Mouse (Mus musculus): ENCODE measurements at regions not wholly inside any gene's neighbourhood (a gene's known extent, or its start where the extent isn't known, plus 50 kb on each side); places are given as distances from the start of the nearest gene placed in this dataset.

DNA sequence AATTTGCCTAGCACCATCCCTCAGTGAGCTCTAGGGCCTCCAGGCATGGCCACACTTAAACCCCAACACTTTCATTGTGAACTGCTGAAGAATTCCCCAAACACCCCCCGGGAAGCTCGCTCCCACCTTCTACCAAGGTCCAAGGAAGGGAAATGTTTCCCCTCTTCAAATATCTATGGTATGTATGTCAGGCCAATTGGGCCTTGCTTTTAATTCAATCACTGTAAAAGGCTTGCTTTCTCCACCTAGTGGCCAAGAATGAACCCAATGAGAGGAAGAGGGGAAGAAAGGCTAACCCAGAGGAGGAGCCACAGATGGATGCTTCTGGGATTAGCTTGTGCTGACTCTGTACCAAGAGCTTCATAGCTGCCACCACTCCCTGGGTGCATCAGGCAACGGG lies 336.3 kb upstream of the Tgfbr2 start:
- no peak for DNase-seq

DNA sequence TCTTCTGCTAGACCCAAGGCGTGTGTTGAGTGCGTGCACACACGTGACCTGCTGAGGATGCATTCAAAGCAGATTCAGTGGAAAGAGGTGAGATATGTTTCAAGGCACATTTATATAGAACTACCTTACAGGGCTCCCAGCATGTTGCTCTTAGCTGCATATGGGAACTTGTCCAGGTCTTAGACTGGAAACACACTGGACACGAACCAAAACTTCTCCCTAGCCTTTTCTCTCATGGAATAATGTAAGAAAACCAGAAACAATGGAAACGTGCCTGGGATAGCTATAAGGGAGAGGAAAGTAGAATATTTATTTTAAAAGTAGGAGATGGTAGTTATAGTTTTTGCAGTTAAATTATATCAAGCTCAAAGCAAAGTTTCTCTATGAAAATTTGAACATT lies 332.6 kb upstream of the Tgfbr2 start:
- DNase-seq, result no peak

DNA sequence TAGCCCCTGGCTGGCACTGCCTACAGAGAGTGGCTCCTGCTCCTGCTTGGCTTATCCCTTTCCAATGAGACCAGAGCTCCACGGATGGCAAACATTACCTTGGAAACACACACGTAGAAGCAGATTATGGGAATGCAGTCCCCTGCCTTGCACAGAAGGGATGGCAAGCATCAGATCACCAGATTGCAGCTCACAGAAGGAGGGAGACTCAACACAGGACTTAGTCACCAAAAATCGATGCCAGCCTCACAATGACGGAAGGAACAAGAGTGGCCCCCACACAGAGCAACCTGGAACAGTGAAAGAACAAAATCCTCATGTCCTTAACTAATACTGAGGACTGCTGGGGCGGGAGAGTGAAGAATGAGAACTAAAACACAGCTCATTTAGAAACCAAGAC lies 327.7 kb upstream of the Tgfbr2 start:
- peak; percentile 58 to 64 for DNase-seq

DNA sequence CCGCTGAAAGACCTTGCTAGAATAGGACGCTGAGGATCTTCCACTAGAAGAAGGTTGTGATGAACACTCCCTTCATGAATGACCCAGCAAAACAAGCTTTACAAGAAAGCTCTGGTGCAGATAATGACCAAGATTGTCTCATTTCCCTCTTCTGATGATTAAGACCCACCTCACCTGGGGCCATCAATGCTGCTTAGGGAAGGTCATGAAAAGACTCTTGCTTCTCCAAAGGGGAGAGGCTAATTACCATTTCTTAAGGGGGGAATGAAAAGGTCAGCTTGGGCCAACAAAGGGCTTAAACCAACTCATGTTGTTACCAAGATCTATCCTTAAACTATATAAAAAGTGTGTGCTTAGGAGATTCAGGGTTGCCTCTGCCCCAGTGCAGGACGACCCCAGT lies 325.8 kb upstream of the Tgfbr2 start:
- no peak for DNase-seq

DNA sequence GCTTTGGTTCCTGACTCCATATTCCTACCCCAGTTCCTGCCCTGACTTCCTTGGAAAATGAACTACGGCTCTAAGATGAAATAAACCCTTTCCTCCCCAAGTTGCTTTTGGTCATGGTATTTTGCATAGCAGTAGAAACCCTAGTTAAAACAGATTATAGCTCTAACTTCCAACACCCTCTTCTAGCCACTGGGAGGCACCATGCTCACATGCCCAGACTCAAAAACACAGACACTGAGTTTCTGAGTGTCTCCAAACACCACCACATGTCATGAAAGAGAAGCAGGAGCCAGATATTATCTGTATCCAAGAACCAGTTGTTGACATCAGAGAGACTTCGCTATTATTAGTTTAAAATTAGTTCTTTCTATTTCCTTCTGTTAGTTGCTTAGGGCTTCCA lies 316.1 kb upstream of the Tgfbr2 start:
- no peak for DNase-seq

DNA sequence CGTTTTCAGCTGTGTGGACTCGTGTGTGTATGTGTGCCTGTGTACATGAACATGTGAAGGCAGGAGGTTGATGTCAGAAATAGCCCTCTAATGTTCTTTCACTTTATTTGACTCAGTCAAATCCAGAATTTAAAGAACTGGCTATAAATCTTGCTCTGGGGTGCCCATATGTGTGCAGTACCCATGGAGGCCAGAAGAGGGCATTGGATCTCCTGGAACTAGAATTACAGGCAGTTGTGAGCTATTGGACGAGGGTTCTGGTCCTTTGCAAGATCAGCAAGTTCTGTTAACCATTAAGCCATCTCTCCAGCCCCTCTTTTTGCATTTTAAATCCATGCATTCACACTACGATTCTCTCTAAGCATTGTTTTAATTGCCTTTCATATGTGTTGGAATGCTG lies 314.6 kb upstream of the Tgfbr2 start:
- peak; percentile 46 to 50 for DNase-seq

DNA sequence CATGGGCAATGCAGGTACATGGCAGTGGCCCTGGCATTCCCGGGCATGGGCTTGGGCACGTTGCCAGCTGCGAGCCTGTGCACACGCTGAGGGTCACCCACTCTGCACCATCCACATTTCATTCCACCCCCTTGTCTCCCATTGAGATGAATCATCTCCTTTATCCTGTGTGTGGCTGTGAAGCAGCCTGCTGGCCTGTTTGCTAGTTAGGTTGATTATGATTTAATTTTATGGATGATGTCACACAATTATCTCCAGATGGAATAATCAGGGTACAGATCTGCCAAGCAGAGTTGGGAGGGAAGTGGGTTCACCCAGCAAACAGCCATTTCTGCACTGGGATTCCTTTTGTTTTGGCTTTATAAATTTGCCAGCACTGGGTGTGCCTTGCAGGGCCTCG lies 314.1 kb upstream of the Tgfbr2 start:
- DNase-seq, result peak in 1 of 2 experiments; percentile 28

DNA sequence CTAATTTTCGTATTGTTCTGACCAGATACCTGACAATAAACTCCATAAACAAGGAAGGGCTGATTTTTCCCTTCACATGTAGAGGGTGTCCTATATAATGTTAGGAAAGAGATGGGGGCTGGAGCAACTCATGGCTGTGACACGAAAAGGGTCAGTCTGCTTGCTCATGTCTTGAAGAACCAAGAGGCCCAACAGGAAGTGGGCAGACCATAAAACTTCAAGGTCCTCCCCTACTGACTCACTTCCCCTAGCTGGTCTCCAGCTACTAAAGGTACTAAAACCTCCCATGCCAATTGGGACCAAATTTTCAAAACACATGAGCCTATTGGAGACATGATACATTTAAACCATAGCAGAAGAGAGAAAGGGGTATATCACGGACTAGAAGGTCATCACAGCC lies 302.1 kb upstream of the Tgfbr2 start:
- DNase-seq, result no peak

DNA sequence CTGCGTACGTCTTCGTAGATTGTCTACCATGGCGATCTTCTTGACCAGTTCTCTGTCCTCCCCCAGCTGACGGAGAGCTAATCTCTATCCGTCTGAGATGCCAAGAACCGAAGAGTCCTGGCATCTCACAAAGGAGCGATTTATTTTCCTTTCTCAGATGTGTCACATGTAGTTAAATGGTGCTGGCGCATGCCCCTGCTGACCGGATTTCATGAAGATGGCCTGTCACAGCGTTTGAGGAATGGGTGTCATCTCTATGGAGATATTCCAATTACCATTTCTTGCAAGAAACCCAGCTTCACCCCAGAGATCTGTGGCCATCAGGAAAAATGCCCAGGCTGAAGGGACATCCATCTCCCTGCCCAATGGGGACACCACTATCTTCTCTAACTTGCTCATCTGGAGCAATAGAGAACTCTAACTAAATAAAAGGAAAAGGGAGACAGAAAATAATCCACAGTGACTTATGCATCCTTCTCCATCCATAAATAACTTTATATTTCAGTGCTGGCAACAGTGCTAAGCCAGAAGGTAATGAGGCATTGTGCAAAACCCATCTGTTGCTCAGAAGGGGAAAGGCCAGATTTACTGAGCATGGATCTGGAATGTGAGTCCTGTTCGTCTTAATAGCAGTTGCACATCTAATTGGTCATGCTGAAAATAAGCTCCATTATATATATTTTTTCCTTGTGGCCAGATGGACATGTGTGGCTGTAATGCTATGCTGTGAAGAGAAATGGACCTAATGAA lies 300.2 kb upstream of the Tgfbr2 start:
- peak in 1 of 2 experiments; percentile 15 for DNase-seq

DNA sequence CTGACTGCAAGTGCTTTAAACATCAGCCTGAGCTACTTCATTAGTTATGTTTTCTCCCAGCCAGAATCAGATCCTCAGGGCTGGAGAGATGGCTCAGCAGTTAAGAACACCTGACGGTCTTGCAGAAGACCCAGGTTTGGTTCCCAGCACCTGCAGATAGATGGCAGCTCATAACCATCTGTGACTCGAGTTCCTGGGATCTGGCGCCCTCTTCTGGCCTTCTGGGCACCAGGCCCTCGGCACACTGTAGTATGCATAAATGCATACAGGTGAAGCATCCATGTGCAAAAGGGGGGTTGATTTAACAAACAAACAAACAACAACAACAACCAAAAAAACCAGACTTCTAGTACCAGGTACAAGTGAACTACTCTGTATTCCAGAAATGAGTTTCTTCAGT lies 297.7 kb upstream of the Tgfbr2 start:
- DNase-seq, result no peak

DNA sequence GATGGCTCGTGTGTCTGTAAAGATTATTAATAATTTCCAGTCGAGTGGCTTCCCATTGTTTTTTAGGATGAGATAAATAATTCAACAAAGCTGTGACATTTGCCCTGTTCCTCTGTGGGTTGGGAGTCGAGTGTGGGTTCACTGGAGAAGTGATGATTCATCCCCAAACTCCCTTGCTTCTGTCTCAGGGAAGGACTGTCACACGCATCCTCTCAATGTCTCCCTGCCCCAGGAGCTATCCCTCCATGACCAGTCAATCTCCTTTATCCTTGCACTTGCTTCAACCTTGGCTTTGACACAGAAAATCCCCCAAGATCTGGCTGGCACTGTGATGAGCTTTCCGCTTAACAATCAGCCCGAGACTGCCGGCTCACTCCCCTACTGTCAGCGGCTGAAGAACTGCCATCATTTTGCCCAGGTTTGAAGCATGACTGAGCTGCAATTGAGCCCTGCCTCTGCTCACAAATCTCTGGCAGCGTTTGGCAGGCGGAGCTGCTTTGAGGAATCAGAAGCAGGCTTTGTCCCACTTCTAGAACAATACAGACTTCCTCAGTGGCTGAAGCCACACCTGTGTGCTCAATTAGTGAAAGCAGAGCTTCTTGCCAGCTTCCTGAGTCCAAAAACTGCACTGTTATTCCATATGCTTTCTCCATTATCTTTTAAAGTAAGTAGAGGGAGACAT lies 293.6 kb upstream of the Tgfbr2 start:
- DNase-seq, result peak in 1 of 2 experiments; percentile 13

DNA sequence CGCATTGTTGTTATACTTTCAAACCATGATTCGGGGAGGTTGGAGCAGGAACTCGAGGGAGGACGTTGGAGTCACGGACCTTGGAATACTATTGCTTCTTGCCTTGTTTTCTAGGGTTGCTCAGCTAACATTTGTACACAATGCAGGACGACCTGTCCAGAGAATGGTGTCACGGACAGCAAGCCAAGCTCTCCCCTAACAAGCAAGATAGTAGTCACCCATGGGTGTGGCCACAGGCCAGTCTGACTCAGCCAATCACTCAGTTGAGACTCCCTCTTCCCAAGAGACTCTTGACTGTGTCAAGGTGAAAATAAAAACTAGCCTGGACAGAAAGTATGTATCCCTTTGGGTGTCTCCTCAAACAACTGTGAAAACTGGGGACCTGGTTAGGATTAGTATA lies 291.2 kb upstream of the Tgfbr2 start:
- no peak for DNase-seq

DNA sequence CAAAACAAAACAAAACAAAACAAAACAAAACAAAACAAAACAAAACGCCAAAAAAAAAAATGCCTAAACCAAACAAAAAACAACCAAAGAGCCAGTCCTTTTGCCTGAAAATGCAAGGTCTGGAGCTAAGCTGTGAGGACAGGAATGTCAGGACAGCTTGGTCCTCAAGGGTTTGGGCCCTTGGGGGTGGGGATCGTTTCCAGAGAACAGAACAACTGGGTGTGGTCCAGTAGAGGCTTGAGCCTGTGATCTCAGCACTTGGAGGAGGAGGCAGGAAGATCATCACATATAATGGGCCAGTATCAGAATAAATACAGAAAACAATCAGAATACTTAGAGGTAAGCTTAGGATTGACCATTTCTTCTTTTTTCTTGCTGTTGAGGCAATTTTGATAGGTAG lies 289.5 kb upstream of the Tgfbr2 start:
- no peak for DNase-seq

DNA sequence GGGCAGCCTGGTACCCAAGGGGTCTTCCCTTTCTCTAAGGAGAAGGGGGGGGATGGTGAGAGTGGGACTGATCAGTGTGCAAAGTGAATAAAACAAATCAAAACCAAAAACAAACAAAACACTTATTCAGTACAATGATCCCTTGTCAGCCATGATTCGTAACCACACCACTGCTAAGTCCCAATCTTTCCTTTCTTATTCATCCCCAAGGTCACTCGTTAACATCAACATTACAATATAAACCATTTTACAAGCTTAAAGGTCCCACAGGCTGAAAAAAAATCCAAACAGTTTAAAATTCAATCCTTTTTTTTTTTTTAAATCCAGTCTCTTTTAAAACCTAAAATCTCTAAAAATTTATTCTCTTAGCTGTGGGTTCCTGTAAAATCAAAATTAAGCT lies 287.1 kb upstream of the Tgfbr2 start:
- no peak for DNase-seq

DNA sequence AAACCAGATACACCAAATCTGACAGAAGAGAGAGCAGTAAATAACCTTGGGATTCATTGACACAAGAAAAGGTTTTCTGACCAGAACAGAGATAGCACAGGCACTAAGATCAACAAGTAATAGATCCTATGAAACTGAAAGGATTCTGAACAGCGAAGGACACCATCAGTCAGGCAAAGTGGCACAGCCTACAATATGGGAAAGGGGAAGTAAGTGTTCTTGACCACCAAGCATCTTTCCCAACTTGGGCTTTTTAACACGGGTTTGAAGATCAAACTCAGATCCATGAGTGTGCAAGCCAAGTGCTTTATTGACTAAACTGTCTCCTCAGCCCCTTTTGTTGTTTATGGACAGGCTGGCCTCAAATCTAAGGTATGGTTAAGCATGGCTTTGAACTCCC lies 284.9 kb upstream of the Tgfbr2 start:
- no peak for DNase-seq

DNA sequence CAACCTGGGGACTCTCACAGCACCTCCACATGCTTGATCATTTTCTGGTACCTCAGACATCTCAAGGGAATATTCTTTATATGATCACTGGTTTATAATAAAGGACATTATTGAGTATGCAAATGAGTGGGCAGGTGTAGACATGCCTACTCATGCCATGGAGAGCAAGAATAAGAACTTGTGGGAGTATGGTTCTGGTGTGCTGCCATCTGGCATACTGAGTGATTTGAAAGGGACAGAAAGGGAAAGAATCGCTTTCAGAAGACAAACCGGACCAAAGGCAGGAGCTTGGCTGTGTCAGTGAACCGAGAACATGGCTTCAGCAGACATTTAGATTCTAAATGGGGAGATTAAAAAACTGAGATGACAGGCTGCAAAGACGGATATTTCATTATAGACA lies 276.9 kb upstream of the Tgfbr2 start:
- DNase-seq, result no peak

DNA sequence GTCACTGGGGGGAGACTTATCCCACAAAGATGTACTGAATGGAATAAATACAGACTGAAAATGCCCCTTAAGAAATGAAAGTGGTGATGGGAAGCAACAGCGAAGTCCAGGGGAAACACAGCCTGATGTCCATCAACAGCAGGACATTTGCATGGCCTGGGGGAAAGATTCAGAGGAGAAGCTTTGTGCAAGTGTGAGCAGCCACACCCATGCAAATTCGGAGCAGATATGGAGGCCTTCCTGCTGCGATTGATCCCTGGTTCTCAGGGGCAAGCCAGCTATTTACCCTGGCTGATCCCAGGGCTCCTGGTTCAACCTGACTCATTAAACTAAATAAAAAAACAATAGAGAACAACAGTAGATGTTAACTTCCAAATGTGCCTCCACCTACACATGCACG lies 275.7 kb upstream of the Tgfbr2 start:
- no peak for DNase-seq

DNA sequence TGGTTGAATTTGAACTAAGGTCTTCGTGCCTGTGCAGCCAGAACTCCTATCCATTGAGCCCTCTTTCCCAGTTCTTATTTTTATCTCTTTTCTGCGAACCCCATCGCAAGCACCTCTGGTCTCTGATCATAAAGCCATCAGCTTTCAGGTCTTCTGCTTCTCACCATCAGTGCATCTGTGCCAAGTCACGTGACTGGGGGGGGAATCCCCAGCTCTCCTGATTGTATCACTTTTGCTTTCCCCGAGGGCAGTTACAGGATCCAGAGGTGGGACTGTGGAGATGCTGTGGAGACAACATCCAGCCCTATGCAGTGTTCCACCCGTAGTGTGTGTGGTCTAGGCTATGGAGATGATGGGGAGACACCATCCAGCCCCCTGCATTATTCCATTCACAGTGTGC lies 272.6 kb upstream of the Tgfbr2 start:
- no peak for DNase-seq

DNA sequence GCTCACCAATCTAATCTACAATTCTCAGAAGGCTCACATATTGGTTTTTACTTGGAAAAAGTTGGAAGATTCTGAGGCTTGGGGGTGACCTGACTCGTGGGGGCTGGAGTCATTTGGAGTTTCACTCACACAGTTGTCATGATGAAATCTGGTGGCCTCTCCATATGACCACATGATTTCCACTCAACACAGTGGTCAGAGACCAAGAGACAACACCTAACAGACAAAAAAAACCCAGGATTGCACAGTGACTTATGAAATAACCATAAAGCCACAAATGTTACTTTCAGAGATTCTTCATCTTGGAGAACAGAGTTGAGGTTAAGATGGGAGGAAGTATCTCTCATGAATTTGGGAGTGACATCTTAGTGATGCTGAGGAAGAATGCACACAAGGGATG lies 263.4 kb upstream of the Tgfbr2 start:
- no peak for DNase-seq

DNA sequence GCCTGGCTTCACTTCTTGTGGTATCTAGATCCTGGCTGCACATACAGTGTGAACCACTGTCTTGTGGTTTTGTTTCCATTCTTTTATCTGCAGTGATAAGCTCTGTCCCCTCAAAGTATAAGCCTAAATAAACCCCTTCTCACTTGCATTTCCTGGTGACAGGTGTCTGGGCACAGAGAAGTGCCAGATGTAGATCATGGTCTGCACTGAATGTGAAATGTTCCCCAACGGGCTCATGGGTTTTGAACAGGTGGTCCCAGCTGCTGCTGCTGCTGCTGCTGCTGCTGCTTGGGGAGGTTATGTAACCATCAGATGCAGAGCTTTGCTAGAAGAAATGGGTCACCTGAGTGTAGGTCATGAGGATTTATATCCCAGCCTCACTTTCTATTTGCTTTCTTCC lies 259.3 kb upstream of the Tgfbr2 start:
- no peak for DNase-seq

DNA sequence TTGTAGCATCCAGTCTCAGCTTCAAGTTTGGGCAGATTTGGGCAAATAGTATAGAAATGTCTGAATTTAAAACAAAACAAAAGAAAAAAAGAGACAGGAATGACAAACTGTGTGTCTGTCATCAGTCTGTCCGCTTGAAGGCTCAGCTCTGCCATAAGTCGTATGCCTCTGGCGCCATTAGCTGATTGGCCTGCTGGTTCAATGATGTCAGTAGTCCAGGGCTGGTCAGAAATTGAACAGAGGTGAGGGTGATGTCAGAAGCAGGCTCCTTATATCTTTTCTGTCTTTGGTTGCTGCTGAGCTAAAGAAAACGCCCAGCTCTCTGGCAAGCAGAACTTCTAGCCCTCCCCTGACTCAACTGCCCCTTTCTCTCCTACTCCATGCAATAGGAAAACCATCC lies 253.9 kb upstream of the Tgfbr2 start:
- no peak for DNase-seq

DNA sequence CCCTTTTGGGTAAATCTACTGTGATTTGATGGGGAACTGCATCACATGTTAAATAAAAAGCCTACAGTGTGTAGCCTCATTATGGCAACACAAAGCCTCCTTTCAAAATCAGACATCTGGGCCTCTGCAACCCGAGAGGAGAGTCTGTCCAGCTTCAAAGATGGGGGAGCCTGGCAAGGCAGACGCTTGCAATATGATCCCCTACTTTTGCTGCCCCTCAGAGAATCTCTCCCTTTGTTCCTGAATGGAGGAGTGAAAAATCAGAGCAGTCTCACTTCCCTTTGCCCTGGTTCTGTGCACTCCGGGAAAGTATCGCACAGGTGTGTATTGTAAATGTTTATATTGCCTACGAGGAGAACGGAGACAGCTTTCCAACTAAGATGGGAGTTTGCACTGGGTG lies 253.3 kb upstream of the Tgfbr2 start:
- no peak for DNase-seq

DNA sequence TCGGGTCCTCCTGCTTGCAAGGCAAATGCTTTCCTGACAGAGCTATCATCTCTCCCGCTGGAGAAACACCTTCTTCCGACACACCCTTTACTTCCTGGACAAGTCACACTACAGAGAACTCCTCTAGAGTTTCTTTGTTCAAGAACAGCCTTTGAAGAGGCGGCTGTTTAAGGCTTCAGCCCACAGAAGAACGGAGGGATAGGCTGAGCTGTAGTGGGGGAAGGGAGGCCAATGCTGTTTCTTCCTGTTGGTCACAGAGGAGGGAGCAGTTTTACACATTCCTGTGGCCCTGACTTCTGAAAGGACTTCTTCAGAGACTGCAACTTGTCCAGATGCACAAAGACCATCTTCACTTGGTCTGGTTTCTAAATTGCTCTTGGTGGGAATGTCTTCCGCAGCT lies 252.1 kb upstream of the Tgfbr2 start:
- DNase-seq, result no peak

DNA sequence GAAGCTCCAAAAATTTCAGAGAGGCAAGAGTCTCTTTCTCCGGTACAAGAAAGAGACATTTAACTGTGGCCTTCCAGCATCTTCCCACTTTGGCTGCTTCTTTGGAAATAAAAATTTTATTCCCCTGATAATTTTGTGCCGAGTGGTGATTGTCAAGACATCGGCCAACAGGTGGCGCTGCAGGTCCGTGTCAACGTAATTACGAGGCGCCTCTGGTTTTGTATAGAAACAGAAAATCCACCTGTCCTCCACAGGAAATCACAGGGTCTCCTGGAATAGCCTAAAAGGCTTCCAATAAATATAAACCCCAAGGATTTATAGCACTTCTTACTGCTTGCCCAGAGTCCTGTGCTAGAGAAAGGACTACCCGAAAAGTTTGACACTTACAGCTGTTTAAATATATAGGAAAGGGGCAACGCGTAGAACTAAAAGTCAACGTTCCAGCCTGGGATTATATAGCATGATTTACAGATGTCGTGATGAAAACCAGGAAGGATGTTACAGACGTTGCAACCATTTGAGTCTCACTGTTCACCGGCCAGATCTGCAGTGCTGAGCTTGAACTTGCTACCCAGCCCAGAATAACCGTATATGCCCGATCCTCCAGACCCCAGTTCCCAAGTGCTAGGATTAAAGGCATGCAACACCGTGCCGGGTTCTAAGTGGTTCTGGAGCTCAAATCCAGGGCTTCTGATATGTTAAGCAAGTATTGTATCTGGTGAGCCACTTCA lies 251.3 kb upstream of the Tgfbr2 start:
- DNase-seq, result peak; percentile 73 to 78
